Mouse (Mus musculus): Measurements from ENCODE around the gene Olfm3.

The Olfm3 gene

GRCm38 (mm10) chr3:115080428-115081181 is 176.7 kb downstream of the Olfm3 start:
- no peak for DNase-seq (ENCODE audit: low spot score in 2 of 2)

- DNase-seq (ENCODE audit: low spot score in 2 of 2) = no peak
Observed at GRCm38 (mm10) chr3:115081371-115081770, 177.5 kb downstream of the Olfm3 start.

DNA sequence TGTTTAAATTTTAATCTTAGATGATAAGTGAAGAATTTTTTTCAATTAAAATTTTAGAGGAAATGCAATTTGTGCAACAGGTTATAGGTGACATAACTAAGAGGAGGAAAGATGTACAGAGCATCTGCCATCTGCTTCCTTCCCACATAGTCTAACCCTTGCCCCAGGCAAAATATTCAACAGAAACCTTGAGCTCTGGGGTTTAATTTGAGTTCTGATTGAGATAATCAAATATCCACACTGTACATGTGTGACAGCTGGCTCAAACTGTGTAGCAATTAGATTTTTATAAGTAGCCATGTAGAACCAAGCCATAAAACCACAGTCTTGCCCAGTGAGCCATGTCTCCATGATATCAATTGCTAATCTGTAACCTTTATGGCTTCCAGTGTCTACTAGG is 179.1 kb downstream of the Olfm3 start:
- no peak for DNase-seq (ENCODE audit: low spot score in 2 of 2)

- DNase-seq (ENCODE audit: low spot score in 2 of 2) = no peak
Observed at GRCm38 (mm10) chr3:115088281-115088680, 184.4 kb downstream of the Olfm3 start.

DNA sequence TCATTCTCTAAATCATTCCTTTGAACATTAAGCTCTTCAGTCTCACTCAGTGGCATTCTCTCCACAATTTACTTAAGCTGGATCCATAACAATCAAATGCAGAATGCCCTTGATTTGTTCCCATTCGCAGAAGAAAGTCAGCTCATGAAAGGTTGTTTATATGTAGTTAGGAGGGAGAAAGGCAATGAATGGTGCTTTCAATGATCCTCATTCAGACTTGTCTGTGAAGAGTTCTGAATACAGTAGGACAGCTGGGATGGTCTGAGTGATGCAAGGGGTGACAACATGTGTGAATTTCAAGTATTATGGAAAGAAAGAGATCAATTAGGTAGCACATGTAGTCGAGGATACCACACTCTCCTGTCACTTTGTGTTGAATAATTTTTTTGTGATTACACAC is 186.8 kb downstream of the Olfm3 start:
- no peak for DNase-seq (ENCODE audit: low spot score in 2 of 2)

GRCm38 (mm10) chr3:115095496-115095895 is 191.6 kb downstream of the Olfm3 start:
- DNase-seq (ENCODE audit: low spot score in 2 of 2) = no peak

DNA sequence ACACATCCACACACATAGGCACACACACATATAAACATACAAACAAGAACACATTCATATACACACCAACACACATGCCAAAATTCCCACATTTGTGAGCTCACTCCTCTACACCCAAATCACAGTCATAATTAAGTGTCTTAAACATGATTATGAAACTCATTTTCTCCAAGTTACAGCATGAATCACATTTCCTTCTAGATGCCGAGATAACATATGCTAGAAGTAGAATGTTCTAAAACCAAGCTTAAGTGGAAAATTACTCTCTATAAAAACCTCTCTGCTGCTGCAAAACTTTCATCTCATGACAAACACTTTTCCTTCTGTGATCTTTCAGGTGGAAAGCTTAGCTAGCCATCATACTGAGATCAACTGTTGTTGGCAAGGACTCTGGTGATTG is 195.7 kb downstream of the Olfm3 start:
- DNase-seq (ENCODE audit: low spot score in 2 of 2) = no peak

DNA sequence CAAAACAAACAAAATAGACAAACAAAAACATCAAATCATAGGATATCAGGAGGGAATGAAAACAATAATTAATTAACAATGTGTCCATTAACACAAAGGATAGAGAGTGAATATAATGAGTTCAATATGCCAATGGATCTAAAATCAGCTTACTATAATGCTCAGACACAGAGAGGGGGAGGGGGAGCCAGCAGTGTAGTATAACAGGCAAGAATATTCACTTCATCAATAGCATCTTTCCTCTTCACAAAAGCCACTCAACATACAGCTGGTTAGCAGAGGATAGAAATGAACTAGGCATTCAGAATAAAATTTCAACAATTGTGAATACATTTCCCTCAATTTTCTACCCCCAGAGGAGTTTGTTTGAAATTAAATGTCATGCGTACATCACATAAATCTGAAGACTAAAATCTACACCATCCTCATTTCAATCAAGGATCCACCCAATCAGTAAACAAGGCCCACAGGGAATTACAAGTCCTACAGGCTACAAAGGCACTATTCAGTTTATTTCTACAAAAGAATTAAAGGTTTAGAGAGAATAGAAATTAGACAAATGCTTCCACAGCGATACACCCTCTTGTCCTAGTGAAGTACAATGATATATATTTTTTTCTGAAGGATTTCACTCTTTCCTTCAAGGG is 200.4 kb downstream of the Olfm3 start:
- no peak for DNase-seq (ENCODE audit: low spot score in 2 of 2)

DNA sequence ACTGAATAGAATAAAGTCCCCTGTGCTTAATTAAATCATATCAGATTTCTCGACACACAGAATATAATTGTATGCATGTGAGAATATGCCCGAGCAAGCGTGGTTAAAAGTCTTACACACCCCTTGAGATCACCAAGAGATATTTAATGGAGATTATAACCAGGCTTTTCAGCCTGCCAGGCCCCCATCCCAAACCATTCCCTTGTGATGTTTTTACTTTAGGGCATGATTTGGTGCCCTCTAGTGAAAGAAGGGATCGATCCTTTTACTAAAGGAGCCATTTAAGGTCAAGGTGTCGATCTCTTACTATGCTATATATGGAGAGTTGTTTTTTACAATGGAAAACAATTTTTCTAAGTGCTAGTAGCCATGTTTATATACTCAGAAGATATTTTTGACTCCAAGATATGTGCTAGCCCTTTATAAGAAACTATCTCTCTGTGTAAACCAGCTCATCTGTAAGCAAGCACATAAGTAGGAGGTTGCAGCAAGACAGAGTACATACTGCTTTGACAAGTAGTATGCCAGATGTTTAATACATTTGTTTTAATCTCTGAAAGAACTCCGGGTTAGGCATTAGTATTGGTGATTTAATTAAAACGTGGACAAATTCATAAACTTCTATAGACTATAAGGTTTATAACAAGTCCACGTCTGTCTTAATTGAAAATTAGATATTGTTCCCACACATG is 201.1 kb downstream of the Olfm3 start:
- no peak for DNase-seq (ENCODE audit: low spot score in 2 of 2)

- no peak for DNase-seq (ENCODE audit: low spot score in 2 of 2)
Observed at GRCm38 (mm10) chr3:115145722-115146121, 241.8 kb downstream of the Olfm3 start.

GRCm38 (mm10) chr3:115146244-115146643 is 242.4 kb downstream of the Olfm3 start:
- DNase-seq (ENCODE audit: low spot score in 2 of 2) = no peak

DNA sequence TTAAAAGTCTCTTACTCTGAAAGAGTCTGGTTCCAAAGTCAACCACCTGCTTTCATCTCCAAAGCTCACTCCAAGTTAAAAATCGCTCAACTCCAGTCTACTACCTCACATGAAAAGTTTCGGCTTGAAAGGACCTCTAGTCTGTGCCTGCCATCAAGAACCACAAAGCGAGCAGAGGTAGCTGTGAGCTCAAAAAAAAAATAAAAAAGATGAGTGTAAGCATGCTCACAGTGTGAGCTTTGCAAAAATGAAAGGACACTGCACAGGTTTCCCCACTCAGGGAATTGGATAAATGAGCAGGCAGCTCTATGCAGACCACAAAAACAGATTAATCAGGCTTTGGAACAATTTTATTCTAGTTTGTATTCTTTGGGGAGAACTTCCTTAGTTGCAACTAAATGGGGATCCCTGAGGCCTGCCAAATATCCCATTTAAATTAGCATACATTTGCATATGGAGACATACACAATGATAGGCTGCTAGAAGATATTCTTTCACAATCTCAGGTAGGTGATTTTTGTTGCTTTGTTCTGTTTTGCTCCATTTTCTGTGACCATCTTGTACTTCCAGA is 255.1 kb downstream of the Olfm3 start:
- DNase-seq (ENCODE audit: low spot score in 2 of 2) = no peak

- DNase-seq (ENCODE audit: low spot score in 2 of 2) = no peak
Observed at GRCm38 (mm10) chr3:115174625-115175024, 270.7 kb downstream of the Olfm3 start.
